Mouse (Mus musculus) stomach, postnatal 0 days (tissue): ENCODE measurements around the gene Arhgap17. TPM values are rescaled to one million over a fixed set of nuclear protein-coding genes. Genes with fewer than 3 reads are reported as not detected.

Experiments used
- ATAC-seq: fragments of 200-750 bp; cut with Nextera tagmentation; 2 replicates; pipeline ENCODE4 v1.8.0; 2017; ENCODE audit not compliant: low FRiP score, low TSS enrichment
- DNase-seq: peaks from one replicate; pipeline ENCODE4 v3.0.0-alpha.2; 2016; ENCODE audit warnings: low spot score
- H3K27ac ChIP-seq: fragments of 300-500 bp; sonication (generic); replicated peaks from 2 replicates; pipeline ENCODE4 v1.5.1; 2014; ENCODE audit warnings: mild to moderate bottlenecking, control low read depth
- H3K27me3 ChIP-seq: fragments of 300-500 bp; sonication (generic); 2 replicates; pipeline ENCODE4 v1.6.1; 2014; ENCODE audit warnings: low read length; ENCODE audit not compliant: control insufficient read depth, insufficient read depth
- H3K36me3 ChIP-seq: fragments of 300-500 bp; sonication (generic); 2 replicates; pipeline ENCODE4 v1.6.1; 2014; ENCODE audit warnings: low read length, mixed read lengths; ENCODE audit not compliant: control insufficient read depth, insufficient read depth
- H3K4me1 ChIP-seq: fragments of 300-500 bp; sonication (generic); replicated peaks from 2 replicates; pipeline ENCODE4 v1.6.1; 2014; ENCODE audit warnings: antibody characterized with exemption; ENCODE audit not compliant: control insufficient read depth, insufficient read depth
- H3K4me2 ChIP-seq: fragments of 300-500 bp; sonication (generic); replicated peaks from 2 replicates; pipeline ENCODE4 v1.6.1; 2014; ENCODE audit warnings: low read depth, mild to moderate bottlenecking, control low read depth, moderate library complexity
- H3K4me3 ChIP-seq: fragments of 300-500 bp; sonication (generic); 2 replicates; pipeline ENCODE4 v1.5.1; 2014; ENCODE audit warnings: low read depth, low read length, control low read depth
- H3K9ac ChIP-seq: fragments of 300-500 bp; sonication (generic); 2 replicates; pipeline ENCODE4 v1.6.1; 2014; ENCODE audit warnings: mild to moderate bottlenecking, low read length, control low read depth, mixed read lengths
- H3K9me3 ChIP-seq: fragments of 300-500 bp; sonication (generic); 2 replicates; pipeline ENCODE4 v1.6.1; 2016; ENCODE audit warnings: low read length; ENCODE audit not compliant: control insufficient read depth
- CTCF ChIP-seq: IDR thresholded peaks from 2 replicates; pipeline ENCODE4 v1.5.1; 2016; ENCODE audit warnings: antibody characterized with exemption, low read depth, mild to moderate bottlenecking, moderate library complexity
- EP300 ChIP-seq: optimal IDR thresholded peaks from 2 replicates; pipeline ENCODE3; 2016; ENCODE audit warnings: antibody characterized with exemption
- WGBS: fragments of 180-500 bp; shearing (Covaris S2); extraction: QIAGEN DNeasy Blood & Tissue Kit; methylation state at CpG from one replicate; pipeline ENCODE4 v1.1.7; 2014; 5-methylcytosine and 5-hydroxymethylcytosine counted together
- polyA plus RNA-seq: library from polyadenylated mRNA; unstranded; fragments of >200 nt; fragmentation: Nextera tagmentation; extraction: Ambion mirVana; gene quantifications from 2 replicates; pipeline ENCODE4 v1.2.1, GENCODE M21; 2015

The Arhgap17 gene
- polyA plus RNA-seq, 1 experiment from 2014 or later: 8.0 TPM

DNA sequence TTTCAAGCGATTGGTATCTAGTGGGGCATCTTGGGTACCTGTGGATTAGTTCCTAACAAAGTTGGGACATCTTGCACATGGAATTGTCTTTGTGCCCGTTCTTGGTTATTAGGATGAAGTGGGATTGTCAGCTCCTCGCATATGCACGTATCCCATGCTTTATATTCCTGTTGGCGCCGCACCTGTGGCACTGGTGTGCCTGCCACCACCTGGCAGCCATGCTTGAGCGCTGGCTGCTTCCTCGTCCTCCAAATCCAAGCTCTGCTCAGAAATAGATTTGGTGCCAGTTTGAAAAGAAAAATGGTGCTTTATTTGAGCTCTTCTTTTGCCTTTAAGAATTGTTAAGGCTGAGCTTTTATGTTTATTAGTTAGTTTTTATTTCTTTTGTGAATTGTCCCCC, 28.2 kb upstream of the Arhgap17 start:
- Histone ChIP-seq H3K9ac (no peak overlapping the region), H3K4me1 (no peaks in the 10 kb centered on the region), H3K4me3 (no peak overlapping the region), H3K27me3 (no peaks in the 10 kb centered on the region), H3K27ac (no peak overlapping the region), H3K36me3 (peaks cover 3% of the 10 kb centered on the region), H3K9me3 (no peaks in the 10 kb centered on the region), H3K4me2 (no peak overlapping the region)
- ATAC-seq: no peak
- 92% methylated on average over 8 of the region's 8 CpGs for WGBS
- no peak for TF ChIP-seq CTCF
- no peak for TF ChIP-seq EP300
- DNase-seq: no peak

DNA sequence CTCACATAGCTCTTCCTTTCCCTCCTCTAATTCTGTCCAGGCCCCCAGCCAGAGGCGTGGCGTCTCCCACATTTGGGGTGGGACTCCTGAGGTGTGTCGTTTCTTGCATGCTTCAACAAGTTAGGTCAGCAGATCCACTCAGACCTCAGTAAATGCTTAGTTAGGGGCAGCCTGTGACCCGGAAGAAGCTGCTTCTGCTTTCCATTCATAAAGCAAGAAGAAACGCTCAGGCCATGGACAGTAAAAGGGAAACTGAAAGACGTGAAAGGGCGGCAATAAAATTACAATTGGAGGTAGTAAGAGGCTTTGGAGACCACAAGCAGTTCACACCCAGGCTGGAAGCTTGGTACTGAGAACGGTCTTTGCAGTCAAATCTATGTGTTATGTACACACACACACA, 27.7 kb upstream of the Arhgap17 start:
- WGBS: 63% methylated on average over 8 of the region's 8 CpGs
- no peak for ATAC-seq

DNA sequence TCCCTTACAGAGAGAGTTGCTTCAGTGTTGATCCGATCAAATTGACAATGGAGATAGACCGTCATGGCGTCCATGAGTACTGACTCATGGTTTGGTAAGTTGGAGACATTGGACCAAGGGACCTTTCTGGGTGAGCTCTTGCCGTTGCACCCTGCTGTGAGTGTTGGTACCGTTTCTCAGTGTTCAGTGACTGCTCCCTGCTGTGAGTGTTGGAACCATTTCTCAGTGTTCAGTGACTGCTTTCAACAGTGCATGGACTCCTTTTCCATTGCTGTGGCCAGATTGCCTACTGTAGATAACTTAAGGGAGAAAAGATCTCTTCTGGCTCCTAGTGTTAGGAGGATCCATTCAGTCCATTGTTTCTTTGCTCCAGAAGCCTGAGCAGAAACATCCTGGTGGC, 27.2 kb upstream of the Arhgap17 start:
- Histone ChIP-seq H3K4me3 (no peak overlapping the region), H3K4me1 (no peaks in the 10 kb centered on the region), H3K27ac (no peak overlapping the region), H3K9ac (no peak overlapping the region), H3K4me2 (no peak overlapping the region), H3K36me3 (peaks cover 4% of the 10 kb centered on the region; the same call in 1 of the 2 replicates), H3K9me3 (no peaks in the 10 kb centered on the region), H3K27me3 (no peaks in the 10 kb centered on the region)
- DNase-seq: no peak
- WGBS: 92% methylated on average over 5 of the region's 5 CpGs
- TF ChIP-seq CTCF (no peak), EP300 (no peak)
- ATAC-seq: no peak

More for the DNA sequence above, 27.7 kb upstream of the Arhgap17 start:
- Histone ChIP-seq H3K9me3 (no peaks in the 10 kb centered on the region), H3K4me1 (no peaks in the 10 kb centered on the region), H3K27ac (no peak overlapping the region), H3K27me3 (no peaks in the 10 kb centered on the region), H3K9ac (no peak overlapping the region), H3K4me3 (no peak overlapping the region), H3K4me2 (no peak overlapping the region), H3K36me3 (peaks cover under 1% of the 10 kb centered on the region; the same call in 1 of the 2 replicates)
- no peak for DNase-seq
- TF ChIP-seq EP300 (no peak), CTCF (no peak)

DNA sequence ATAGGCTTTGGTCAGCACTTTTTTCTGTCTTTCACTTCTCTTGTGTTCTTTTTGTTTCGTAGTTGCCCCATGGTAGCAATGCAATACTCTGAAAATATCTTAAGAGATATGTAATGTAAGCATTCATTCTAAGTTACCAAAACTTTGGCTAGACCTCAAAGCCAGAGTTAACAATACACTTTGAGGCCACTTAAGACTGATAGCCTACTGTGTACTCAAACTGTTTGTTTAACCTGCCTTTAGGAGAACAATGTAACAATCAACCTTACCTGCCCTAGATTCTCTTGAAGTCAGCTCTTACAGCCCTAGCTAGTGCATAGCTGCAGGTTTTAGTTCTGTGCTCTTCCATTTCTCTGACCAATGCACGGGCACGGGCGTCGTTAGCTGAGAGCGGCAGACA, 24.6 kb upstream of the Arhgap17 start:
- no peak for TF ChIP-seq CTCF
- TF ChIP-seq EP300: no peak
- no peak for DNase-seq
- WGBS: 54% methylated on average over 6 of the region's 6 CpGs
- peaks cover 4% of the 10 kb centered on the region; the same call in 1 of the 2 replicates for H3K36me3 ChIP-seq
- no peak overlapping the region for H3K27ac ChIP-seq
- no peaks in the 10 kb centered on the region for H3K9me3 ChIP-seq
- no peak overlapping the region for H3K4me2 ChIP-seq
- peak; percentile 85 for ATAC-seq
- H3K27me3 ChIP-seq: no peaks in the 10 kb centered on the region
- no peak overlapping the region for H3K9ac ChIP-seq
- no peak overlapping the region for H3K4me3 ChIP-seq
- no peaks in the 10 kb centered on the region for H3K4me1 ChIP-seq

DNA sequence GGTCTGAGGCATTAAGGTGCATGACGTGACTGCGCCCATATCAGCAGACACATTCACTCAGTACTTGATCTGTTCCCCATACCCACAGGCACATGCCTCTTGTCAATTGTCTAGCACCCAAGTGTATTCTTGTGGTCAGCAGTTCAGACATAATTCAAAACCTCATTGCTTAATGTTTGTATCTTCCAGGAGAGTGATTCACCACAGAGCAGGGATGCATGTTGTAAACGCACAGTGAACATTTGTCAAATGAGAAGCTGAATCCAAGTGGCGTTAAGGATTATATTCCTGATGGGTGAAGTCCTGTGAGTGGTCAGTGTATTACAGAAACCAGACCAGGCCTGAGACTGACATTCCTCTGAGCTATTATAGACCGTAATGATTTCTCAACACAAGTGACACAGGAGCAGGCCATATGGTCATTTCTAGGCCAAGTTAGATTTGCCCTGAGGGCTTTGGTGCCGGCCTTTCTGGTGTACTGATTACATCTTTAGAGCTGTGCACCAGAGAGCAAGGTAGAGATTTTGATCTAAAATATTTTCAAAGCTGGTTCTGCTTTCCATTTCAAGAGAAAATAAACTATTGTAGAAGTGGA, 20.1 kb upstream of the Arhgap17 start:
- no peak overlapping the region for H3K4me3 ChIP-seq
- H3K9me3 ChIP-seq: no peaks in the 10 kb centered on the region
- no peak for TF ChIP-seq EP300
- no peak for TF ChIP-seq CTCF
- DNase-seq: no peak
- H3K9ac ChIP-seq: no peak overlapping the region
- H3K36me3 ChIP-seq: peaks cover 4% of the 10 kb centered on the region; the same call in 1 of the 2 replicates
- ATAC-seq: no peak
- H3K4me2 ChIP-seq: no peak overlapping the region
- no peak overlapping the region for H3K27ac ChIP-seq
- no peaks in the 10 kb centered on the region for H3K4me1 ChIP-seq
- 71% methylated on average over 6 of the region's 6 CpGs for WGBS
- no peaks in the 10 kb centered on the region for H3K27me3 ChIP-seq

DNA sequence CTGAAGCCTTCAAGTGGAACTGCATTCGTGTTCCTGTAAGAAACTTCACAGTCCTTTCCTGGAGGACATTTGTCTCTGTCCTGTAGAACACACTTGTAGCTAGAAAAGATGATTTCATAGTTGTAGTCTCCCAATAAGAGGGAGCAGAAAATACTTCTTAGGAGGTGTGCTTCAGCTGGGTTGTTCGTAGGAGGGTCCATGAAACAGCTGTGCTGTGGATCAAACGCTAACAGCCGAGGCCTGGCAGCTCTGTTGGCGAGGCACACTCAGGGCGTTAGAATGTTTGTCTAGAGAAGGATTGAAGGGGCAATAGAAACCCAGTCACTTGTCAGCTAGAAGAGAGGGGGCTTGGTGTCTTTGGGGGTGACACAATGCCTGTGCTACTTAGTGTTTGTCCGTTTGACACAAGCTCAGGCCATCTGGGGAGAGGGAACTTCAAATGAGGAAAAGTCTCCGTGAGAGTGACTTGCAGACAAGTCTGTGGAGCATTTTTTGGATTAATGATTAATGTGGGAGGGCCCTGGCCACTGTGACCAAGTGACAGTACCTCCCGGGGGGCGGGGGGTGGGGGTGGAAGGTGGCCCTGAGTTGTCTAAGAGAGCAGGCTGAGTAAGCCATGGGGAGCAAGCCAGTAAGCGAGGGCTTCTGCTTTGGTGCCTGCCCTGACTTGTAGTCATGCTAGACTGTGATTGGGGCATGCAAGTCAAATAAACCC, 16.1 kb upstream of the Arhgap17 start:
- 52% methylated on average over 11 of the region's 11 CpGs for WGBS
- Histone ChIP-seq H3K27ac (0 out of 2 replicates have a peak overlapping the region, but pooled peaks have one; percentile 18), H3K4me2 (no peak overlapping the region), H3K4me3 (no peak overlapping the region), H3K4me1 (no peaks in the 10 kb centered on the region), H3K9ac (no peak overlapping the region), H3K9me3 (no peaks in the 10 kb centered on the region), H3K27me3 (no peaks in the 10 kb centered on the region), H3K36me3 (no peaks in the 10 kb centered on the region)
- peak; percentile 39 for DNase-seq
- ATAC-seq: peak; percentile 54; the same call in 1 of the 2 replicates
- no peak for TF ChIP-seq CTCF
- no peak for TF ChIP-seq EP300
